Mouse (Mus musculus) neural tube, embryonic 15.5 days (tissue): ENCODE measurements around the gene Slc13a5. TPM values are rescaled to one million over a fixed set of nuclear protein-coding genes. Genes with fewer than 3 reads are reported as not detected.

Experiments
- ATAC-seq: fragments of 200-750 bp; cut with Nextera tagmentation; 2 replicates; pipeline ENCODE4 v1.8.0; 2017; ENCODE audit warnings: mild to moderate bottlenecking, moderate TSS enrichment, moderate library complexity; ENCODE audit not compliant: low FRiP score
- H3K27ac ChIP-seq: fragments of 300-500 bp; sonication (generic); replicated peaks from 2 replicates; pipeline ENCODE4 v1.5.1; 2015; ENCODE audit warnings: mild to moderate bottlenecking, inconsistent platforms
- H3K27me3 ChIP-seq: fragments of 300-500 bp; sonication (generic); replicated peaks from 2 replicates; pipeline ENCODE4 v1.6.1; 2015; ENCODE audit warnings: inconsistent platforms
- H3K36me3 ChIP-seq: fragments of 300-500 bp; sonication (generic); 2 replicates; pipeline ENCODE4 v1.6.1; 2015; ENCODE audit warnings: inconsistent platforms
- H3K4me1 ChIP-seq: fragments of 300-500 bp; sonication (generic); 2 replicates; pipeline ENCODE4 v1.6.1; 2015; ENCODE audit warnings: inconsistent platforms
- H3K4me2 ChIP-seq: fragments of 300-500 bp; sonication (generic); 2 replicates; pipeline ENCODE4 v1.6.1; 2015; ENCODE audit warnings: inconsistent platforms, mild to moderate bottlenecking, moderate library complexity
- H3K4me3 ChIP-seq: fragments of 300-500 bp; sonication (generic); replicated peaks from 2 replicates; pipeline ENCODE4 v1.5.1; 2015; ENCODE audit warnings: mild to moderate bottlenecking, inconsistent platforms
- H3K9ac ChIP-seq: fragments of 300-500 bp; sonication (generic); replicated peaks from 2 replicates; pipeline ENCODE4 v1.6.1; 2015; ENCODE audit warnings: mild to moderate bottlenecking, inconsistent platforms
- H3K9me3 ChIP-seq: fragments of 300-500 bp; sonication (generic); replicated peaks from 2 replicates; pipeline ENCODE4 v1.6.1; 2016; ENCODE audit warnings: inconsistent platforms
- WGBS: fragments of 180-500 bp; shearing (Covaris S2); methylation state at CpG from one replicate; pipeline ENCODE4 v1.1.7; 2015; ENCODE audit warnings: mixed read lengths; 5-methylcytosine and 5-hydroxymethylcytosine counted together
- polyA plus RNA-seq: library from polyadenylated mRNA; unstranded; fragments of >200 nt; fragmentation: Nextera tagmentation; extraction: Ambion mirVana; gene quantifications from 2 replicates; pipeline ENCODE4 v1.2.1, GENCODE M21; 2015

The Slc13a5 gene
- polyA plus RNA-seq, result 1.8 TPM in 2 replicates

DNA sequence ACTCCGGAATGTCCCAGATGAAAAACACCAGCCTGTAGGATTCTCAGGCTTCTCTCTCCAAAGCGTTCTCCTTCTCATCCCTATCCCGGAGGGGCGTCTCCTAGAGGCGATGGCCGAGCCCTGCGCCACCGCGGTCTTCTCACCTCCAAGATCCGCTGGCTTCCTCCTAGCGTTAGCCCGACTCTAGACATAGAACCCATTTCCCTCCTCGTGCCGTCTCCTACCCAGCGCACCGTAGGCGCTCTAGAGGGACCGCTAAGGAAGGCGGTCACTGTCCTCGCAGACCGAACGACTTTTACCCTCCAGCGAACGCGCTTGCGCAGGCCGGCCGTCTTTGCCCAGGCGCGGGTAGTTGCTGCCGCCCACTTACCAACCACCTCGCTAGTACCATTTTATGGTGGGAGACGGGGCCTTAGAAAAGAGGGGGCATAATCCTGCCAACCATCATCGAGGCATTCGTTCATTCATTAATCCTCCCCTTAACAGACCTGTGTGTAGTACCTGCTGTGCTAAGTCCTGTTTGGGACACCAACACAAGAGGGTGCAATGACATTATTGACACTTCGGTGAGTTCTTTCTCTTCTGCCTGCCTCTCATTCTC is at the start of gene Slc13a5:
Slc13a5 (minus strand) TSS at position 263 of the 601 bp plus-strand sequence.
- H3K9me3 ChIP-seq, result no peaks in the 10 kb centered on the region
- peak; percentile 71; the same call in 1 of the 2 replicates for ATAC-seq
- H3K4me2 ChIP-seq, result peak within 1 kb of the TSS; percentile 93
- H3K27me3 ChIP-seq, result peaks cover 30% of the 10 kb centered on the region
- peaks cover 23% of the 10 kb centered on the region for H3K4me1 ChIP-seq
- peak within 1 kb of the TSS; percentile 41 for H3K9ac ChIP-seq
- WGBS, result 2% methylated on average over 36 of the region's 36 CpGs
- no peaks in the 10 kb centered on the region for H3K36me3 ChIP-seq
- H3K27ac ChIP-seq, result peak within 1 kb of the TSS; percentile 56; the same call in 1 of the 2 replicates
- peak within 1 kb of the TSS; percentile 47 for H3K4me3 ChIP-seq

DNA sequence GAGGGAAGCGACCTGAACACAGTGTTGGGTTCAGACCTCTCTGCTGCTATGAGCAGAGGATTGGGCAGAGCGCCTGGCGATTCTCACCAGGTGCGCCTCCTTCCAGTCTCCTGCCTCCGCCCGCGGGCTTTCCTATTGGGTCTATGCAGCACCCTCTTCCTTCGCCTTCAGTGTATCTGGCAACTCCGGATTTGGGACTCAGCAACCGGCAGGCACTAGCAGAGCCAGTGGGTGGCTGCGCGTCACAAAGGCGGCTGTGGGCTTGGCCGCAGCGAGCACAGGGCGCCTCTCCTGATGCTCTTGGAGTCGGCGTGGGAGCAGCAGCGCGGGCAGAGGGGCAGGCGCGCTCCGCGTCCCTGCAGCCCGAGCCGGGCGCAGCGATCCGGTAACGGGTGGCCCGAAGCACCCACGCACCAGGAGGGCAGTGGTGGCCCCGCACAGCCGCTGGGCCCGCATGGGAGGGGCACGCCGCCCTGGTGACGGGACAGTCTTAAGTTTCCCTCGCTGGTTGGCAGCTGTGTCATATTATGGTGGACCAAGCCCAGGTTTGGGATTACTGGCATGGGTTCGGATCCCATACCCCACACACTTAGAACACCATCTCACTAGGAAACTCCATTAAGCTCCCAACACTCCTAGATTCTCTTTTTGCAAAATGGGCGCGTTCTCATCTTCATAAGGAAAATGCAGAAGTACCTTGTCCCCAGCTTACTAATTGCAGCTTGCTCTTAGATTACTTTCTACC is 47.3 kb upstream of the Slc13a5 start, which contains the start of gene Fbxo39:
Fbxo39 (plus strand) TSS at position 294 of the 745 bp plus-strand sequence.
- H3K9ac ChIP-seq, result peak within 1 kb of the TSS; percentile 32
- peaks cover 26% of the 10 kb centered on the region for H3K27me3 ChIP-seq
- no peaks in the 10 kb centered on the region for H3K36me3 ChIP-seq
- H3K4me2 ChIP-seq, result peak within 1 kb of the TSS; percentile 63
- H3K4me3 ChIP-seq, result peak within 1 kb of the TSS; percentile 37
- WGBS, result 15% methylated on average over 39 of the region's 42 CpGs
- no peaks in the 10 kb centered on the region for H3K9me3 ChIP-seq
- no peak within 1 kb of the TSS for H3K27ac ChIP-seq
- no peak for ATAC-seq
- peaks cover 5% of the 10 kb centered on the region; the same call in 1 of the 2 replicates for H3K4me1 ChIP-seq

DNA sequence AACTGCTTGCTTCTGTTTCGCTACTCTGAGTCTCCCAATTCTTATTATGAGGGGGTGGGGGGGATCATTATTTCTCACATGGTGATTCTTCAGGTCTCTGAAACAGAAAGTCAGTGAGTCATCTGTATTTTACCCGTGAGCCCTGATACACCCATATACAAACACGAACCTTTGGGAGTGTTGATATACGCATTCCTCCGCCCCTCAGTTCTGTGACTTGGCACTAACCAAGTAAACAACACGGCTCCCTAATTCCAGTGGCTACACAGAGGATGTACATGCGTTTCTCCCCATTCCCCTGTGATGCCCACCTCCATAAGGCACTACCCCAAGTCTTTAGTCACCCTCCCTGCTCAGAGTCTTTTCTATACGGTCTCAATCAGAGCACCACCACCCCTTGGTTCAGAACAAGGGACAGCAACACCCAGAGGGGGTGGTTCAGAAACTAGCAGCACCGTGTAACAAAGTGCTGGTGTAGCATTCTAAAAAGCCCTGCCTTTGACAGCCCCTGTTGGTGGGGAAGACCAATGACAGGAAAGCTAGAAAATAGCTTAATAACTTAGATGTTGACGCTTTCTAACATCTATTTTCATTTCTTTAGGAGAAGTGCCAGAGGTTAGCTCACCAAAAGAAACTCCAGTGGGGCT is 44.5 kb upstream of the Slc13a5 start:
- Histone ChIP-seq H3K36me3 (no peaks in the 10 kb centered on the region), H3K4me2 (no peak overlapping the region), H3K27me3 (peaks cover 26% of the 10 kb centered on the region), H3K27ac (no peak overlapping the region), H3K4me1 (peaks cover 5% of the 10 kb centered on the region; the same call in 1 of the 2 replicates), H3K4me3 (no peak overlapping the region), H3K9ac (no peak overlapping the region), H3K9me3 (no peaks in the 10 kb centered on the region)
- no peak for ATAC-seq
- 84% methylated on average over 10 of the region's 10 CpGs for WGBS

DNA sequence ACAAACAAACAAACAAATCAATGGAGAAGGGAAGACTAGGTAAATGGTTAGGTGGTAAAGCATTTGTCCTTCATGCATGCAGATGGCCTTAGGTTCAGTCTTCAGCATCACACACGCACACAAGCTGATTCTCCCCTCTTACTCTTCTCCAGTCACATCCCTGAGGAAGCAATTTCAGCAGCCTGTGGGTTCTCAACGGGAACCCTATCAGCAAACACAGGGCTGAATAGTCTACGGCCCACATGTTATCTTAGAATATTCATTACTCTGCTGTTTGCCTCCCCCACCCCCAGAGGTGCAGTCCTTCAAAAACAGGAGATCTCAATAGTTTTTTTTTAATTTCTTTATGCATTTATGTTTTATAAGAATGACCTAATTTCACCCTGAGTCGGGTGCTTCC is 43.5 kb upstream of the Slc13a5 start:
- peaks cover 23% of the 10 kb centered on the region for H3K27me3 ChIP-seq
- H3K4me3 ChIP-seq, result no peak overlapping the region
- H3K9me3 ChIP-seq, result no peaks in the 10 kb centered on the region
- H3K4me1 ChIP-seq, result peaks cover 5% of the 10 kb centered on the region; the same call in 1 of the 2 replicates
- no peak for ATAC-seq
- H3K27ac ChIP-seq, result no peak overlapping the region
- no peak overlapping the region for H3K4me2 ChIP-seq
- 89% methylated on average over 4 of the region's 4 CpGs for WGBS
- H3K36me3 ChIP-seq, result no peaks in the 10 kb centered on the region
- no peak overlapping the region for H3K9ac ChIP-seq

DNA sequence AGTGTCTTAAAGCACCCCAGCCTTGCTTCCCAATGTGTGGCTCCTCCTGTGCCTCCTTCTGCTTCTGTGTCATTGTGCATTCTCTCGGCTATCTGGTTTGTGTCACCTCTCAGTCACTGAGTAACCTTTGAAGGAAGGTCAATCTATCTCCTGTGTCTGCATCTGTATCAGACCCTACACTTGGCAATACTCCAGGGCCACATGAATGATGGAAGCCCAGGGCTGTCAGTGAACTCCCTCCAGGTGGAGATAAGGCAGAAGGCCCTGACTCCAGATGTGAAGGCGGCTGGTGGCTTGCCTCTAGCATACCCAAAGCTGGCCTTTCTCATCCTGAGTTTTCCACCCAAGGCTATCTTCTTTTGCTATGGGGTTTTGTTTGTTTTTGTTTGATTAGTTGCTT is 42.0 kb upstream of the Slc13a5 start:
- H3K9me3 ChIP-seq, result no peaks in the 10 kb centered on the region
- no peak overlapping the region for H3K4me2 ChIP-seq
- no peak overlapping the region for H3K9ac ChIP-seq
- no peak overlapping the region for H3K4me3 ChIP-seq
- no peak for ATAC-seq
- peaks cover 8% of the 10 kb centered on the region for H3K27me3 ChIP-seq
- no peaks in the 10 kb centered on the region for H3K36me3 ChIP-seq
- H3K27ac ChIP-seq, result no peak overlapping the region
- H3K4me1 ChIP-seq, result no peaks in the 10 kb centered on the region; the same call in 1 of the 2 replicates
- WGBS, result 79% methylated on average over 2 of the region's 2 CpGs

DNA sequence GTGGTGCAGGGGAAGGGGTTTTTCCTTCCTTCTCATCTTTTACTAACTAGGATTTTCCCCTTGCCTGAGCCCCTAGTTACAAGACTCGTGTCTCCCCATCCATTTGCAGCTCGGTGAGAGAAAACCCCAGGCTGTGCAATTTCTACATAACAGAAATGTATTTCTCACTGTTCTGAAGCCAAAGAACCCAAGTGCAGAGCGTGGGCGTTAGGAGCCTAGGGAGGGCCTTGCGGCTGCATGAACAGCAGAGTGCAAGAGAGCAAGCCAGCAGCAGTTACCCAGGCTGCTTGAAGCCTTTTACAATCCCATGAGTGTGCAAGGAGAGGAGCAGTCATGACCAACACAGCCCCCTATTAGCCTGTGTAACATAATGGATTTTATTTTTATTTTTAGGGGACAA is 40.4 kb upstream of the Slc13a5 start:
- no peak overlapping the region for H3K27ac ChIP-seq
- no peaks in the 10 kb centered on the region for H3K4me1 ChIP-seq
- no peak overlapping the region for H3K9ac ChIP-seq
- H3K27me3 ChIP-seq, result no peaks in the 10 kb centered on the region
- H3K9me3 ChIP-seq, result no peaks in the 10 kb centered on the region
- H3K4me3 ChIP-seq, result no peak overlapping the region
- H3K36me3 ChIP-seq, result no peaks in the 10 kb centered on the region
- no peak for ATAC-seq
- no peak overlapping the region for H3K4me2 ChIP-seq
- WGBS, result 90% methylated on average over 5 of the region's 5 CpGs

DNA sequence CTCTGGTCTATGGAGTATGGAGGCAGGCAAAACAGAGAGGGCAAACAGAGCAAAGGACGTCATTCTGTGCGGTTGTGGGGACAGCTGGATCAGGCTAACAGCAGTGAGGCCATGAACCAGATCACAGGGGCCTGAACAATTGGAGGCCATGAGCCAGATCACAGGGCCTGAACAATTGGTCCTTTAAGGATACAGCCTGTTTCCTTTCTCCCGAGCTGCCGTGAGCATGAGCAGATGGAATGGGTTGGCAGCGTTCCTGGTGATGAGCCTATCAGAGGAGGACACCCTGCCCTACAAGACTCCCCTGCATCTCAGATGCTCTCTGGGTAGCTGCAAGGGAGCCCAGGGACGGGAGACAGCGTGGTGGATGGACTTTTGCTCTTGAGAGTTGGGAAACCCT is 35.2 kb upstream of the Slc13a5 start:
- Histone ChIP-seq H3K27me3 (no peaks in the 10 kb centered on the region), H3K27ac (no peak overlapping the region), H3K4me2 (peak overlapping the region; percentile 23), H3K4me1 (no peaks in the 10 kb centered on the region), H3K36me3 (no peaks in the 10 kb centered on the region), H3K9ac (no peak overlapping the region), H3K4me3 (no peak overlapping the region), H3K9me3 (no peaks in the 10 kb centered on the region)
- no peak for ATAC-seq
- WGBS, result 77% methylated on average over 7 of the region's 7 CpGs

DNA sequence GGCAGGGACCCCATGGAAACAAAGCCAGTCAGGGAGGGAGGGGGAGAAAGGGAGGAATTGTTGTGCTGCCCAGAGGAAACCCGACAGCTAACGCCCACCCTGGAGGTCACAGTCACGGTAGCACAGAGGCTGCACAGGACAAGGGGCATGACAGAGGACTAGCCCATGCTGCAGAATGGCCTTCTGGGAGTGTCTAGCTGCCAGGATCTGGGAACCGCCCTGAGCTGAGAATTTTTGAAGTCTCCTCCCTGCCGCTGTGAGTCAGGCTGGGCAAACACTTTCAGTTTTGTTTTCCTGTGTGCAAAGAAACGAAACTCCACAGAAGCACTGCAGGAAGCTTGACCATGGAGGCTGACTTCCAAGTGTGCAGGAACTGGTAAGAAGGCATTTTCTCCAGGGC is 34.3 kb upstream of the Slc13a5 start, which contains the start of gene Xaf1:
Xaf1 (plus strand) TSS at position 296 of the 400 bp plus-strand sequence.
- Histone ChIP-seq H3K27me3 (no peaks in the 10 kb centered on the region), H3K27ac (no peak within 1 kb of the TSS), H3K4me2 (peak within 1 kb of the TSS; percentile 23), H3K4me1 (no peaks in the 10 kb centered on the region), H3K36me3 (no peaks in the 10 kb centered on the region), H3K4me3 (peak within 1 kb of the TSS; percentile 13; the same call in 1 of the 2 replicates), H3K9me3 (no peaks in the 10 kb centered on the region), H3K9ac (no peak within 1 kb of the TSS)
- ATAC-seq, result no peak
- 30% methylated on average over 6 of the region's 6 CpGs for WGBS

DNA sequence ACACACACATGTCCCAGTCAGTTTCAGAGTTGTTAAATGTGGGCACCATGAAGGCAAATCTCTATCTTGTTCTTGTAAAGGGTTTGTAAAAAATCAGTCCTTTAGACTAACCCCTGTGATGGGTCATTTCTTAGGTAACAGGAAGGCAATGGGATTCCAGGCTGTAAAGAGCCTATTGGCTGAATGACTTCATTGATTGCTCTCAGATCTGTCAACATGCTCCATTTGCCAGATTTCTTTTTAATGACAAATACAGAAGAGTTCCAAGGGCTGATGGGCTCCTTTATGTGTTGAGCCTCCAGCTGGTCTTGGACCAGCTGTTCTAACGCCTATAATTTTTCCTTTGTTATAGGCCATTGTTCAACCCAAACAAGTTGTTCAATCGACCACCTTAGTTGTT is 26.1 kb upstream of the Slc13a5 start:
- WGBS, result 68% methylated on average over 2 of the region's 2 CpGs
- no peaks in the 10 kb centered on the region for H3K4me1 ChIP-seq

DNA sequence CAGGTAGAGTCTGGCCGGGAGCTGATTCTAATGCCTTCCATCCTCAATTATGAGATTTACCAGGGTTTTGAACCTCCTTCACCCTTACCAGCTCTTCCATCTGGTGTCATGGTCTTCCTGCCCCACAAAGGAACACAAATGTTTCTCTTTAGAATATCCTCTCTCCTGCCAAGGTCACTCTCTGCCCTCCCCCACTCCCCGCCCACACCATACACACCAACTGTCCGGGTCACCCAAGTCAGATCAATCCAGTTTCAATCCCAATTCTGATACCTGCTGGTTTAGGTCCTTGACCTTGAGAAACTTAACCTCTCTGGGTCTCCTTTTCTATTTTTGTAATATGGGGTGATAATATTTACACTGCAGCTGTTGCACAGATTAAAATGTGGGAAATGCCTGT is 20.5 kb upstream of the Slc13a5 start:
- Histone ChIP-seq H3K4me2 (no peak overlapping the region), H3K9ac (no peak overlapping the region), H3K4me3 (no peak overlapping the region), H3K27ac (no peak overlapping the region), H3K36me3 (no peaks in the 10 kb centered on the region), H3K9me3 (no peaks in the 10 kb centered on the region), H3K4me1 (no peaks in the 10 kb centered on the region), H3K27me3 (no peaks in the 10 kb centered on the region)
- 93% methylated on average over 3 of the region's 3 CpGs for WGBS
- no peak for ATAC-seq

More for the DNA sequence above, 26.1 kb upstream of the Slc13a5 start:
- H3K4me3 ChIP-seq, result no peak overlapping the region
- H3K9ac ChIP-seq, result no peak overlapping the region
- H3K4me2 ChIP-seq, result no peak overlapping the region
- no peaks in the 10 kb centered on the region for H3K27me3 ChIP-seq
- ATAC-seq, result no peak
- H3K36me3 ChIP-seq, result no peaks in the 10 kb centered on the region
- H3K9me3 ChIP-seq, result no peaks in the 10 kb centered on the region
- no peak overlapping the region for H3K27ac ChIP-seq

DNA sequence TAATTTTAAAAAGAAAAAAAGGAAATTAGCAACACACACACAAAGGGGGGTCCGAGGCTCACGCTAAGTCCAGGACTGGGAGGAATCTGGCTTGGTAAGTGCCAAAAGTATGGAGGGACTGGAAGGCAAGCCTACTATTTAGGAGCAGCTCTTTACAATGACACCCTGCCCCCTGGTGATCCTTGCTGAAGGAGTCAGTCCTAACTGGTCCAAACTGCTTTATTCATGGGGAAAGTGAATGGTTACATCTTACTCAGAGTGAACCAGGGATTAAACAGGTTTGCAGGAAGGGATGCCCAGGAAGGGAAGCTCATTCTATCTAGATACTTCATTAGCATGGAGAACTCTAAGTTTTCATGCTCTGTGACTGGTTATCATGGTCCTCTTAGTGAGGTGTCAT is 20.1 kb upstream of the Slc13a5 start:
- H3K4me2 ChIP-seq, result no peak overlapping the region
- H3K9me3 ChIP-seq, result no peaks in the 10 kb centered on the region
- no peak for ATAC-seq
- H3K27ac ChIP-seq, result no peak overlapping the region
- H3K9ac ChIP-seq, result no peak overlapping the region
- no peaks in the 10 kb centered on the region for H3K27me3 ChIP-seq
- H3K4me3 ChIP-seq, result no peak overlapping the region
- H3K4me1 ChIP-seq, result no peaks in the 10 kb centered on the region
- WGBS, result 92% methylated on average over 2 of the region's 2 CpGs
- no peaks in the 10 kb centered on the region for H3K36me3 ChIP-seq
